Mouse (Mus musculus) T-helper 2 cell (primary cell): ENCODE results near the gene Polr2h.
"Not testable (repeated sequence)": the region's sequence is repeated elsewhere in the genome, so short reads cannot be mapped to it uniquely, and the experiment has no call there.

Experiments used
- in situ Hi-C: fragments of 300-600 bp; cut with MboI, MseI; formaldehyde crosslinking; loops from one replicate; pipeline ENCODE4 v1.15.1; 2025; ENCODE audit warnings: high pct_unique_total_duplicates

Gene Polr2h

DNA sequence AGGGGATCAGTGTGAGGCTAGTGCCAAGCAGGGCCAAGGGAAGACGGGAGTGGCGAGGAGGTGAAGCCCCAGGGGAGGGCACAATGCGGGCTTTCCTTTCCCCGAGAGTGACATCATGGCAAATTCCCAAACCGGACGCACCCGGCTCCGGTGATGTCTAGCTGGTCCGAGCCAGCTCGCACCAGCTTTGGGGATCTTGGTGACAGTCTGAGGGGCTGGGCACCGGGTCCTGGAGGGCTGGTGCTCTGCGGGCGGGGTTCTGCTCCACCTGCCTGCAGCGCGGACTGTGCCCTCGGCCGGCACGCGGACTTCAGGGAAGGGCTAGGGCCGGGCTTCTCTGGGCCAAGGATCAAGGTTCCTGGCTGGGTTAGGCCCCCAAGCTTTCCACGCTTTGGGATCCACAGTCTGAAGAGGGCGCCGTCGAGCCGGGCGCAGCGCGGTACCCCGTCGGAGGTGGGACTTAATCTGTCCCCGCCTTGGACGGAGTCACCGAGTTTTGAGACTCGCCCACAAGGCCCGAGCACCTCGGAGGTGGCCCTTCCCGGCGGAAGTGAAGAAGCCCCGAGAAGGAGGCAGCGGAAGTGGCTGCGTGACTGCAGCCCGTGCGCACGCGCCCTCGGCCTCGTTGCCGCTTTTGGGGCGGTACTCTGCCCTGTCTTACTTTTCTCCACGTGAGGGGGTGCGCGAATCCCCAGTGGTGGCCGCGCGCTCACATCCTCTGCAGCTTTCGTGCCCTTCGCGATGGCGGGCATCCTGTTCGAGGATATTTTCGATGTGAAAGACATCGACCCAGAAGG, at the start of gene Polr2h, which contains the start of gene Clcn2:
Polr2h (plus strand) TSS at position 485 of the 797 bp plus-strand sequence.
Clcn2 (minus strand) TSS at position 566 of the 797 bp plus-strand sequence.
- in situ Hi-C loops = loop anchor here (5.0 kb wide), 1 partner anchor 40 kb away; no protein-coding TSS in a partner anchor

DNA sequence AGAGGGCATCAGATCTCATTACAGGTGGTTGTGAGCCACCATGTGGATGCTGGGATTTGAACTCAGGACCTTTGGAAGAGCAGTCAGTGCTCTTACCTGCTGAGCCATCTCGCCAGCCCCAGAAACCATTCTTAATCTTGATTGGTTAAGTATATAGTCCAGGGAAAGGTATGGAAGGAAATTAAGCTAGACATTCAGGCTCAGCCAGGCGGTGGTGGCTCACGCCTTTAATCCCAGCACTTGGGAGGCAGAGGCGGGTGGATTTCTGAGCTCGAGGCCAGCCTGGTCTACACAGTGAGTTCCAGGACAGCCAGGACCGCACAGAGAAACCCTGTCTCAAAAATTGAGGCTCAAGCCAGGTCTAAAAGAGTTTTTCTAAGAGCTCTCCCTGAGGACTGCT, 49.5 kb upstream of the Polr2h start, which contains the start of gene Eif4g1:
Eif4g1 (plus strand) TSS at position 301 of the 400 bp plus-strand sequence.
- in situ Hi-C loops = not testable (repeated sequence)

- in situ Hi-C loops = no loop called here
Measured at GRCm38 (mm10) chr16:20670291-20670690, 47.2 kb upstream of the Polr2h start.

DNA sequence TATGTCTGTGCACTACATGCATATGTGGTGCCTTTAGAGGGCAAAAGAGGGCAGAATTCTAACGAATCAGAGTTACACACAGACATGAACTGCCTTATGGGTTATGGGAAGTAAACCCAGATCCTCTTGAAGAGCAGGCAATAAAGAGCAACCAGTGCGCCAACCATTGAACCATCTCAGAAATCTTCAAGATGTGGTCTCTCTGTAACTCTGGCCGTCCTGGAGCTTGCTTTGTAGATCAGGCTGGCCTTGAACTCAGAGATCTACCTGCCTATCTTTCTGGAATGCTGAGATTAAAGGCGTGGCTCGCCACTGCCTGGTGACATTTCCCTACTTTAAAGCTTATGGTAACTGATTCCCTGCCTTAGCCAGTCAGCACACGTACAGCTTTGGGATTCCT, 45.6 kb upstream of the Polr2h start:
- in situ Hi-C loops = no loop called here

GRCm38 (mm10) chr16:20672500-20672902, 45.0 kb upstream of the Polr2h start:
- in situ Hi-C loops = no loop called here

GRCm38 (mm10) chr16:20672965-20673705, 44.3 kb upstream of the Polr2h start:
- in situ Hi-C loops = no loop called here

DNA sequence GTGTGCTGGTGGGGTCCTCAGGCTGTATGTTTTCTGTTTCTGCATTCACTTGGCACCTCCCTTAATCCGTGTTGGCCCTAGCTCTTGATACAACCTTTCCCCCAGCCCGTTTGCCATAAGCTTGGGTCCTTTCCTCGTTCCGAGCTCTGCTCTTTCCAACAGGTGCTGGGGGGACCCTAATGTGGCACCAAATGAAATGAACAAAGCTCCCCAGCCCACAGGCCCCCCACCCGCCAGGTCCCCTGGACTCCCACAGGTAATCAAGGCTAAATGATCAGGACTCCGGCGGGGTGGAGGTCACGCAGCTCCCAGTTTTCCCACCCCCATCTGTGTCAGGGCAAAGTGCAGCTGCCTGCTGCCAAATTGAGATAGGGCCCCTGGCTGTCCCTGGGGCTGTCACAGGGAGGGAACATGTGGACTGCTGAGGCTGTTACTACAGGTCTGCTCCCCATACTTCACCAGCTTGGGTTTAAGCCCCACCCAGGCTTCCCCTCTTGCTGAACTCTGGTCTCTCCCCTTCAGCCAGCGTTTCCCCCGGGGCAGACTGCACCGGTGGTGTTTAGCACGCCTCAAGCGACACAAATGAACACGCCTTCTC, 43.7 kb upstream of the Polr2h start:
- in situ Hi-C loops = no loop called here

DNA sequence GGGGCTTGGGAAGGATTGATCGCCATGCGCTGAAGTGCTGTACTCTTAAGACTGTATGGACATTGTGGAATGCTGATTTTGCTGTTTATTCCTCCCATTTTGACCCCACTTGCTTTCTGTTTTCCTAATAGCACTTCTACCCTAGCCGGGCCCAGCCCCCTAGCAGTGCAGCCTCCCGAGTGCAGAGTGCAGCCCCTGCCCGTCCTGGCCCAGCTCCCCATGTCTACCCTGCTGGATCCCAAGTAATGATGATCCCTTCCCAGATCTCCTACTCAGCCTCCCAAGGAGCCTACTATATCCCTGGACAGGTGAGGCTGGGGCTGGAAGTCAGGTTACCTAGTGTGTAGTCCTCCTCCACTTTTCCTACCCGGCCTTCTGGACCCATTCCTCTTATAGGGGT, 42.3 kb upstream of the Polr2h start:
- in situ Hi-C loops = loop anchor here (5.0 kb wide), 1 partner anchor 42 kb away; the partner anchor contains the start of genes Clcn2 and Polr2h

DNA sequence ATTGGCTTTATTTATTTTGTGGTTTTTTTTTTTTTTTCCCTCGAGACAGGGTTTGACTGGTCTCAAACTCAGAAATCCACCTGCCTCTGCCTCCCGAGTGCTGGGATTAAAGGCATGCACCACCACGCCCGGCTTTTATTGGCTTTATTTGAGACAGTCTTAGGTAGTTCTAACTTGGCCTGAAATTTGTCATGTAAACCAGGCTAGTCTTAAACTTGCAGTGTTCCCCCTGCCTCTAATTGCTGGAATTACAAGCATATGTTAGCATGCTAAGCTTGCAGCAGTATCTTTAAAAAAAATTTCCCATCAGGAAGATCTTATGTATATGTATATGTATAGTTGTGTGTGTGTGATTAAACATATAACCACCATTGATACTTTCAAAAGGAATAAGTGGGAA, 40.8 kb upstream of the Polr2h start:
- in situ Hi-C loops = loop anchor here (5.0 kb wide), 1 partner anchor 41 kb away; the partner anchor contains the start of genes Clcn2 and Polr2h

DNA sequence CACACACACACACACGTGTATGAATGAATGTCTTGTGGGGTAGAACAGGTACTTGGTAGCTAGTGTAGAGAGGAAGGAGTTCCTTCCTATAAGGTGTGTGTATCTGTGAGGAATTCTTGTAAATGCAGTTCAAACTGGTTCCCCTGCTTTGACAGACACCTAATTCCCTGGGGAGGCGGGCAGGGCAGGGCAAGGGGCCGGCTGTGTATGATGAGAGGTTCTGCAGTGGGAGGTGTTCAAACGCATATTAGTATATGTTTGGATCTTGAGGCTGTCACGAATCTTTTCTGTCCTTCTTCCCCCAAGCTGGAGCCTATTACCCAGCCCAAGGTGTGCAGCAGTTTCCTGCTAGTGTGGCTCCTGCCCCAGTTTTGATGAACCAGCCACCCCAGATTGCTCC, 40.1 kb upstream of the Polr2h start:
- in situ Hi-C loops = loop anchor here (5.0 kb wide), 1 partner anchor 40 kb away; the partner anchor contains the start of genes Clcn2 and Polr2h

- in situ Hi-C loops = loop anchor here (5.0 kb wide), 1 partner anchor 39 kb away; the partner anchor contains the start of genes Clcn2 and Polr2h
Measured at GRCm38 (mm10) chr16:20677974-20678675, 39.3 kb upstream of the Polr2h start.

DNA sequence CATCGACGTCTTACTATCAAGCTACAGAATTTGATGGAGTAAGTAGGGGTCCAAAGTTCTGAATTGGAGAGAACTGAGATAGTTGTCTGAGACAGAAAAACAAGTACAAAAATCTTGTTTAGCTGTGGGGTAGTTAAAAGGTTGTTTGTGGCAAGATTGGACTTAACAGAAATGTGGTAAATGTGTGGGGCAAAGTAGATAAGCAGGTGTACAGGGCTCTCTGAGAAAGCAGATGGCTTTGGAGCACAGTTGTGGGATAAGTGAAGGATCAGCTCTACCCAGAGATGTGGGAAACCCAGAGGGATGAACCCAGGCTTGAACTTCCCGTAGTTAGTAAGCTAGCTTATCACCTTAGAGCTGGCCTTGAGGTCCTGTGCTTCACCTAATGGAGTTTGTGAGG, 26.7 kb upstream of the Polr2h start:
- in situ Hi-C loops = no loop called here

DNA sequence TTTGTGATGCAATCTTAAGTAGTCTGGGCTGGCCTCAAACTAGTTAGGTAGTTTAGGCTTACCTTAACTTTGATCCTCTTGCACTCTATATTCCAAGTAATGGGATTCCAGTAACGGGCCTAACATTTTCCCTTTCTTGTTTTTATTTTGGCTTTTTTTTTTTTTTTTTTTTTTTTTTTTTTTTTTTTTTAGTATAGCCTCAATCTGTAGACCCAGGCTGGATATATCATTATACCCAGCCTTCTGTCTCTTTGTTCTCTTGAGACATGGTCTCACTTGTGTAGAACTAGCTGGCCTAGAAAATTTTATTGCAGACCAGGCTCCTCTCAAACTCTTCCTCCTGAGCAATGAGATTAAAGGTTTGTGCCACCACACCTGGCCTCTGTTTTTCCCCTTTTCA, 25.8 kb upstream of the Polr2h start:
- in situ Hi-C loops = no loop called here

- in situ Hi-C loops = no loop called here
Measured at GRCm38 (mm10) chr16:20692241-20692965, 25.1 kb upstream of the Polr2h start.

DNA sequence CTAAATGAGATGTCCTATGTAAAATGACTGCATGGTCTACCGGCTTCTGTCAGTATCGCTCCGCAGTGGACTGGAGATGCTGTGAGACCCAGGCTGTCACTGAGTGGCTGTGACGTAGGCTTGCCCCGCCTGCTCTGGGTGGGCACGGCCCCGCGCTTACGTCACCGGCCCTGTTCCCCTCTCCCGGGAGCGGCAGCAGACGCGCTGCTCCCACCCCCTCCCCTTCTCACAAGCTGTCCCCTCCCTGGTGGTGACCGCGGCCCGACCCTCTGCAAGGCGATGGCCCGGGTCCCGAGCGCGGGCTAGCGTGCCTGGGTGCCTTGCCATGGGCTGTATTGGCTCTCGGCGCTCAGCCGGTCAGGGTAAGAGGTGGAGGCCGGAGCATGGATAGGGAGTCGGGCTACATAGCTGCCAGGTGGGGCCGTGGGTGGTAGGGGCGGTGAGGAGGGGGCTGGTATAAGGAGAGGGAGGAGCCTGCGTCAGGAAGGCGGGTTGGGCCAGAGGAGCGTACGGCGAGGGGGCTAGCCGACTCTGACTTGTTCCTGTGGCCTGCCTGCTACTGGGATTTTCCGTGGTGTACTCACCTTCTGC, 24.3 kb upstream of the Polr2h start, which contains the start of gene Fam131a:
Fam131a (plus strand) TSS at position 131 of the 591 bp plus-strand sequence.
- in situ Hi-C loops = no loop called here

DNA sequence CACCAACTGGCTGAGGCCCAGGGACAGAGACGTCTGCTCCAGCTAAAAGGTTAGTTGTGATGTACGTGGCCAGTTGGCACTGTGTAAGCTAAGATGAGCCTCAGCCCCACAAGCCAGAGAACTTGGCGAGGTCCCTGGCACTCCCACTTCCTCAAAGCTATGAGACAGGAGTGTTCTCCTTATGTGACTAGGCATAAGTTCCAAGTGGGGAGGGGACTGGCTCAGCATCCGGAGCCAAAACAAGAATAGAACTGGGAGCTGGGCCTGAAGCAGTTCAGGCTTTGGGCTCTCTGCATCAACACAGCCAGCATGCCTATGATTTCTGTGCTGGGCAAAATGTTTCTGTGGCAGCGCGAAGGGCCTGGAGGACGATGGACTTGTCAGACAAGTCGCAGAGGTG, 22.7 kb upstream of the Polr2h start:
- in situ Hi-C loops = no loop called here

DNA sequence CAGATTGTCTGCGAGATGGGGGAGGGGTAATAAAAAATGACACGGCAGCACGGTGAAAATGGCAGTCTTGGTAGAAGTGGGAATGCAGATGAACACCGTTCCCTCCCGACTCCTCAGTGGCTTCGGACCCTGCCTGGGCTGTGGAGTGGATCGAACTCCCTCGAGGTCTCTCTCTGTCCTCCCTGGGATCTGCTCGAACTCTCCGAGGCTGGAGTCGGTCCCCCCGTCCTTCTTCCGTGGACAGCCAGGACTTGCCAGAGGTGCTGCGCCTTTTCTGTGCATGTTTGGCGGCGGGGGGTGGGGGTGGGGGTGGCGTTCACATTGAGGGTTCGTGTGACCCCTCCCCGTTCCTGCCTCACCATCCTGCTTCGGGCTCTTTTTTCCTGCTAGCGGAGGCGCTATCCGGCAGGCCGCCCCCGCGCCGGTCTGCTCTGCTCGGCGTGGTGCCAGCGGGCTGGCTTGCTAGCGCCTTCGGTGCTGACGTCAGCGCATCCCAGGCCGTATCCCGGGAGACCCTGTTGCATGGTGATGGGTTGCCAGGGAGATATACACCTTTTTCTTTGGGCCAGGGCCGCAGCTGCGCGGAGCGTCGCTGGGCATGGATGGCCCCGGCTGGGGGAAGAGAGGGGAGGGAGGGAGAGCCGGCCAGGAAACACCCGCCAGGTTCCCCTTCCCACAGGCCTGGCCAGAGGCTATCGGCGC, 21.7 kb upstream of the Polr2h start:
- in situ Hi-C loops = no loop called here

GRCm38 (mm10) chr16:20699266-20699665, 18.2 kb upstream of the Polr2h start:
- in situ Hi-C loops = no loop called here

DNA sequence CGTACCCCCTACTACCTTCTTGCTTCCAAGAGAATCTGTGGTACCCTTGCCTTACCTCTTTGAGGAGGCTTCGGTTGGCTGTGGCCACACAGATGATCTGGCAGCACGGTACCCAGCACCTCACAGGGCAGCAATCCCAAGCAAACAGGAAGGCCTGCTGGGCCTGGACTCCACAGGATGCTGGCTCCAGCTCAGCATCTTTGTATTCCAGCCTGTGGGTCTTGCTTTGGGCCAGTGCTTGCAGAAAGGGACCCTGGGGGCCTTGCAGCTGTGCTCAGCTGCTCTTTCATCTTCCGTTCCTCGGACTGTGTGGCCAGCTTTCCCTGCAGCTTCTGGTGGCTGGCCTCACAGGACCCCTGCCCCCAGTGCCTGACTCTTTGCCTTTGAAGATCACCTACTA, 17.4 kb upstream of the Polr2h start:
- in situ Hi-C loops = no loop called here
